Mouse (Mus musculus): ENCODE measurements around the gene Tmem177. TPM values are rescaled to one million over a fixed set of nuclear protein-coding genes. Genes with fewer than 3 reads are reported as not detected.

Gene Tmem177
- polyA plus RNA-seq, 1 experiment from 2014 or later: 6.8 TPM

GRCm38 (mm10) chr1:119886320-119886719 is 26.7 kb downstream of the Tmem177 start:
- Histone ChIP-seq H3K4me2 (peak overlapping the region; percentile 16), H3K9ac (no peak overlapping the region), H3K4me3 (no peak overlapping the region), H3K9me3 (replicated peaks) (no peaks in the 10 kb centered on the region), H3K4me1 (replicated peaks) (peaks cover 8% of the 10 kb centered on the region; the same call in 1 of the 2 replicates), H3K36me3 (no peaks in the 10 kb centered on the region), H3K27ac (no peak overlapping the region), H3K27me3 (no peaks in the 10 kb centered on the region)
- WGBS: 35% methylated on average over 7 of the region's 7 CpGs
- ATAC-seq (replicated peaks; ENCODE audit: insufficient number of reproducible peaks, insufficient read depth, low FRiP score, low read depth): no peak

GRCm38 (mm10) chr1:119884272-119884671 is 28.7 kb downstream of the Tmem177 start:
- Histone ChIP-seq H3K36me3 (no peaks in the 10 kb centered on the region), H3K27ac (no peak overlapping the region), H3K4me1 (replicated peaks) (peaks cover 8% of the 10 kb centered on the region; the same call in 1 of the 2 replicates), H3K9me3 (replicated peaks) (no peaks in the 10 kb centered on the region), H3K27me3 (no peaks in the 10 kb centered on the region), H3K4me2 (no peak overlapping the region), H3K4me3 (no peak overlapping the region), H3K9ac (no peak overlapping the region)
- WGBS: 78% methylated on average over 3 of the region's 3 CpGs
- ATAC-seq (replicated peaks; ENCODE audit: insufficient number of reproducible peaks, insufficient read depth, low FRiP score, low read depth): no peak

GRCm38 (mm10) chr1:119878909-119879308 is 34.1 kb downstream of the Tmem177 start:
- no peak overlapping the region for H3K4me3 ChIP-seq
- no peaks in the 10 kb centered on the region for H3K9me3 ChIP-seq (replicated peaks)
- no peak overlapping the region for H3K27ac ChIP-seq
- H3K4me1 ChIP-seq (replicated peaks): no peaks in the 10 kb centered on the region
- no peak overlapping the region for H3K9ac ChIP-seq
- H3K4me2 ChIP-seq: no peak overlapping the region
- no peak for ATAC-seq (replicated peaks; ENCODE audit: insufficient number of reproducible peaks, insufficient read depth, low FRiP score, low read depth)
- no peaks in the 10 kb centered on the region for H3K27me3 ChIP-seq
- 74% methylated on average over 7 of the region's 7 CpGs for WGBS
- no peaks in the 10 kb centered on the region for H3K36me3 ChIP-seq

GRCm38 (mm10) chr1:119877469-119877868 is 35.5 kb downstream of the Tmem177 start:
- Histone ChIP-seq H3K4me3 (no peak overlapping the region), H3K27ac (no peak overlapping the region), H3K36me3 (no peaks in the 10 kb centered on the region), H3K4me2 (no peak overlapping the region), H3K27me3 (no peaks in the 10 kb centered on the region), H3K4me1 (replicated peaks) (no peaks in the 10 kb centered on the region), H3K9ac (no peak overlapping the region), H3K9me3 (replicated peaks) (no peaks in the 10 kb centered on the region; the same call in 1 of the 2 replicates)
- 83% methylated on average over 4 of the region's 4 CpGs for WGBS
- no peak for ATAC-seq (replicated peaks; ENCODE audit: insufficient number of reproducible peaks, insufficient read depth, low FRiP score, low read depth)

- H3K27ac ChIP-seq: peak overlapping the region; percentile 31; the same call in 1 of the 2 replicates
- H3K36me3 ChIP-seq: no peaks in the 10 kb centered on the region
- 60% methylated on average over 13 of the region's 13 CpGs for WGBS
- no peak overlapping the region for H3K4me2 ChIP-seq
- H3K9ac ChIP-seq: no peak overlapping the region
- H3K4me1 ChIP-seq (replicated peaks): no peaks in the 10 kb centered on the region
- no peaks in the 10 kb centered on the region for H3K27me3 ChIP-seq
- no peaks in the 10 kb centered on the region; the same call in 1 of the 2 replicates for H3K9me3 ChIP-seq (replicated peaks)
- ATAC-seq (replicated peaks; ENCODE audit: insufficient number of reproducible peaks, insufficient read depth, low FRiP score, low read depth): peak; percentile 35; the same call in 1 of the 2 replicates
- H3K4me3 ChIP-seq: no peak overlapping the region
These were observed 44.4 kb downstream of the Tmem177 start for GRCm38 (mm10) chr1:119868395-119869161.

DNA sequence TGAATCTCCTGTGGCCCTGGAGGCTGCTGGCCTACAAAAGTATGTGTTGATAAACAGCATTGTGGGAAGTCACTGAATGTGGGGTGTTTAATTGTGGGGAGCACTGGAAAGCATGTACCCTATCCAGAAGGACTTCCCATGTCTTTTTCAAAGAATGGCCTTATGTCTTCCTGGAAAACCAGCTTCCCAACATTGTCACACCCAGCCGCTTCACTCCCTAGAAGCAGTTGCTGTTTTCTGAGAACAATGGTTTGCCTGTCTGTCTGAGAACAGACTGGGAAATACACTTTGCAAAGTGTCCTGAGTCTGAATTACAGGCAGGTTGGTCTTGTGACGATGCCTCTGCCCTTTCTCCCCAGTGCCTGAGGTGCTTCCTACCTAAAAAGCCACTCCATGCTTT is 45.7 kb downstream of the Tmem177 start:
- H3K36me3 ChIP-seq: no peaks in the 10 kb centered on the region
- H3K27me3 ChIP-seq: no peaks in the 10 kb centered on the region
- no peak overlapping the region for H3K4me3 ChIP-seq
- no peak overlapping the region for H3K9ac ChIP-seq
- no peak for ATAC-seq (replicated peaks; ENCODE audit: insufficient number of reproducible peaks, insufficient read depth, low FRiP score, low read depth)
- no peaks in the 10 kb centered on the region for H3K4me1 ChIP-seq (replicated peaks)
- no peaks in the 10 kb centered on the region for H3K9me3 ChIP-seq (replicated peaks)
- no peak overlapping the region for H3K4me2 ChIP-seq
- 70% methylated on average over 2 of the region's 2 CpGs for WGBS
- no peak overlapping the region for H3K27ac ChIP-seq

GRCm38 (mm10) chr1:119865311-119865710 is 47.7 kb downstream of the Tmem177 start:
- H3K4me3 ChIP-seq: no peak overlapping the region
- no peak overlapping the region for H3K9ac ChIP-seq
- H3K36me3 ChIP-seq: no peaks in the 10 kb centered on the region
- no peaks in the 10 kb centered on the region for H3K4me1 ChIP-seq (replicated peaks)
- no peak overlapping the region for H3K4me2 ChIP-seq
- H3K27ac ChIP-seq: no peak overlapping the region
- WGBS: 76% methylated on average over 6 of the region's 6 CpGs
- H3K27me3 ChIP-seq: no peaks in the 10 kb centered on the region
- H3K9me3 ChIP-seq (replicated peaks): no peaks in the 10 kb centered on the region
- no peak for ATAC-seq (replicated peaks; ENCODE audit: insufficient number of reproducible peaks, insufficient read depth, low FRiP score, low read depth)

DNA sequence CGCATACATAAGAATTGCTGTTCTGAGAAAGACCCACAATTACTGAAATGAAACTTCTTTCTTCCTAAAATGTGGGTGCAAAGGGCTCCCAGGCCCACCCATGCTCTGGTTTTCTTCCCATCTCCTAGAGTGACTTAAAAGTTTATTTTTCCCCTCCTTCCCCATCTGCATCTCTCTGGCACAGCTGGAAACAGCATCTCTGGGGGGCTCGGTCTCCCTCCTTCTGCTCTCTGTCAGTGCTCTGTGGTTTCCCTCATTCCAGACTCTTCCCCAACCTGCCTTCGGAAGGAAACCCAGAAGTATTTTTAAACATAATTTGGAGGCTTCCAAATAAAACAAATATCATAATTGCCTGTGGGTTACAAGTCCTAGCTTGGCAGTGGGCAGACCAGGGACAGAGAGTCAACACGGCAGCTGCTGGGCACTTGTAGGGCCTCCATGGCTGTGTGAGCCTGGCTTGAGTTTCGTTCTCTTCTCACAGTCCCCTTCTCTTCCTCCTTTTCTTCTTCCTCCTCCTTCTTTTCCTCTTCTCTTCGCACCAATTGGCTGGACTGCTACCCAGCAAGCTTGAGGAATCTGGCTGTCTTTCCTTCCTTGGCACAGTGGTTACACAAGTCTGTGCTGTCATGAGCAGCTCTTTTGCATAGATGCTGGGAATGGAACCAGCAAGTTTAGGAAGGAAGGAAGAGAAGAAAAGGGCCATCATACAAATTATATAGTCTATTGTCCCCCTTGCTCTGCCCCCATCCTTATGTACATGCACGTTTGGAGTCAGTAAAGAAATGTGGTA is 49.3 kb downstream of the Tmem177 start:
- Histone ChIP-seq H3K9ac (no peak overlapping the region), H3K4me3 (no peak overlapping the region), H3K27ac (no peak overlapping the region), H3K4me1 (replicated peaks) (no peaks in the 10 kb centered on the region), H3K4me2 (no peak overlapping the region), H3K27me3 (no peaks in the 10 kb centered on the region), H3K9me3 (replicated peaks) (no peaks in the 10 kb centered on the region), H3K36me3 (no peaks in the 10 kb centered on the region)
- 64% methylated on average over 7 of the region's 7 CpGs for WGBS
- ATAC-seq (replicated peaks; ENCODE audit: insufficient number of reproducible peaks, insufficient read depth, low FRiP score, low read depth): no peak

DNA sequence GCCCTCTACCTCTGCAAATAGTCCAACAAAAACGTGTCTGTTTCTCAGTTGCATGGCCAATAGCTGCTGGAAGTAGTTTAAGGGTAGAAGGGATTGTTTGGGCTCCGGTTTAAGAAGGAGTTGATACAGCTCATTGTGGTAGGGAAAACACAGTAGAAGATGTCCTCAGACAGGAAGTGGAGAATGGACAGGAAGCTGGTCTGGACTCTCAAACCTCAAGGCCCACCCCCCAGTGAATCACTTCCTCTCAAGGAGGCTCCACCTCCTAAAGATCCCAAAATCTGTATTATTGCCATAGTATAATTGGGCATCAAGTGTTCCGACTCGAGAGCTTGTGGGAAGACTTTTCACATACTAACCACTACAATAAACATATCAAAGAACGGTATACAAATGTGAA is 53.4 kb downstream of the Tmem177 start:
- Histone ChIP-seq H3K4me1 (replicated peaks) (no peaks in the 10 kb centered on the region), H3K27ac (no peak overlapping the region), H3K4me2 (no peak overlapping the region), H3K9me3 (replicated peaks) (no peaks in the 10 kb centered on the region), H3K27me3 (no peaks in the 10 kb centered on the region), H3K36me3 (no peaks in the 10 kb centered on the region), H3K9ac (no peak overlapping the region), H3K4me3 (no peak overlapping the region)
- ATAC-seq (replicated peaks; ENCODE audit: insufficient number of reproducible peaks, insufficient read depth, low FRiP score, low read depth): no peak
- WGBS: 75% methylated on average over 5 of the region's 5 CpGs

Measured in heart, embryonic 15.5 days (tissue).